Mouse (Mus musculus) midbrain, embryonic 16.5 days (tissue): ENCODE results near the gene Esp6. TPM values are rescaled to one million over a fixed set of nuclear protein-coding genes. Genes with fewer than 3 reads are reported as not detected.
"Not testable (repeated sequence)": the region's sequence is repeated elsewhere in the genome, so short reads cannot be mapped to it uniquely, and the experiment has no call there.

Experiments used
- ATAC-seq: fragments of 200-750 bp; cut with Nextera tagmentation; 2 replicates; pipeline ENCODE4 v1.8.0; 2017; ENCODE audit warnings: moderate TSS enrichment
- H3K27ac ChIP-seq: fragments of 300-500 bp; sonication (generic); 2 replicates; pipeline ENCODE4 v1.5.1; 2014; ENCODE audit warnings: mild to moderate bottlenecking, low read length, mixed read lengths
- H3K27me3 ChIP-seq: fragments of 300-500 bp; sonication (generic); 2 replicates; pipeline ENCODE4 v1.6.1; 2014; ENCODE audit warnings: low read depth, low read length, mixed read lengths; ENCODE audit not compliant: control insufficient read depth, insufficient read depth
- H3K36me3 ChIP-seq: fragments of 300-500 bp; sonication (generic); 2 replicates; pipeline ENCODE4 v1.6.1; 2014; ENCODE audit warnings: mild to moderate bottlenecking, low read length, moderate library complexity, mixed read lengths; ENCODE audit not compliant: control insufficient read depth, insufficient read depth
- H3K4me1 ChIP-seq: fragments of 300-500 bp; sonication (generic); 2 replicates; pipeline ENCODE4 v1.6.1; 2014; ENCODE audit warnings: mild to moderate bottlenecking, low read length, mixed read lengths; ENCODE audit not compliant: control insufficient read depth, insufficient read depth
- H3K4me2 ChIP-seq: fragments of 300-500 bp; sonication (generic); 2 replicates; pipeline ENCODE4 v1.6.1; 2014; ENCODE audit warnings: mild to moderate bottlenecking, low read length, mixed read lengths
- H3K4me3 ChIP-seq: fragments of 300-500 bp; sonication (generic); 2 replicates; pipeline ENCODE4 v1.5.1; 2014; ENCODE audit warnings: low read depth, mild to moderate bottlenecking, low read length, moderate library complexity, mixed read lengths
- H3K9ac ChIP-seq: fragments of 300-500 bp; sonication (generic); 2 replicates; pipeline ENCODE4 v1.6.1; 2014; ENCODE audit warnings: low read depth, low read length, mixed read lengths
- H3K9me3 ChIP-seq: fragments of 300-500 bp; sonication (generic); replicated peaks from 2 replicates; pipeline ENCODE4 v1.6.1; 2014; ENCODE audit warnings: mild to moderate bottlenecking, low read length, mixed read lengths; ENCODE audit not compliant: control insufficient read depth, poor library complexity, severe bottlenecking
- WGBS: fragments of 180-500 bp; shearing (Covaris S2); extraction: QIAGEN DNeasy Blood & Tissue Kit; methylation state at CpG from one replicate; pipeline ENCODE4 v1.1.7; 2014; 5-methylcytosine and 5-hydroxymethylcytosine counted together
- polyA plus RNA-seq: library from polyadenylated mRNA; unstranded; fragments of >200 nt; fragmentation: Nextera tagmentation; extraction: Ambion mirVana; gene quantifications from 2 replicates; pipeline ENCODE4 v1.2.1, GENCODE M21; 2015

The Esp6 gene
- not detected in 2 replicates for polyA plus RNA-seq

DNA sequence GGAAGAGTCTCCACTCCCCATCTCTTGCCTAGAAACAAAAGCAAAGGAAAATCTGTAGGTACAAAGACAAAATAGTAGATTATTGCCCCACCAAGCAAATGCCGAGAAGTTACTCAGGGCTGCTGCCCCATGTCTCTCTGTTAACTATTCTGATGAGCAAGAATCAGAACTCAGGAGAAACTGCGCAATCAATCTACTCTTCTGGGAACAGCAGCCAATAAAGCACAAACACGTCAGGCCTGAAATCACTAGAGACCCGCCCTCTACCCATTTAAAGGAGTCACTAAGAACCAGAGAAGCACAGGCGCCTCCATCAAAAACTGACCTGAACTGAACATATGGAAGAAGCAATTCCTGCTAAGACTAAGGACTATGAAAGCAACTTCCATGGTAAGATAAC lies at the start of gene Esp6:
Esp6 (plus strand) TSS at position 301 of the 400 bp plus-strand sequence.
- no peak for ATAC-seq
- H3K4me1 ChIP-seq, result no peaks in the 10 kb centered on the region

DNA sequence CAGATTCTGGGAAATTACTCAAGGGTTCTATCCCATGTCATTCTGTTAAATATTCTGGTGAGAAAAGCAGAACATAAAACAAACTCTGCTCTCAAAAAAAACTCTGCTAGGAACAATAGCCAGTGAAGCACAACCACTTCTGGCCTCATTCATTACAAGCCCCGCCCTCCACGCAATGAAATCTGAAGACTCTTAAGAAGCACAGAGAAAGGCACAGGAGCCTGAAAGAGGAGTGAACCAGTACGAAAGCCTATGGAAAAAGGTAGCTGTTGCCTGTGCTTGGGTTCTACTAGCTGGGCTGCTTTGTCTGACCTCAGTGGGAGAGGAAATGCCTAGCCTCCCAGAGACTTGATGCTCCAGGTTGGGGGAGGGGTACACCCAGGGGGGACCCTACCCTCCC lies 41.5 kb upstream of the Esp6 start, which contains the start of gene Esp8:
Esp8 (plus strand) TSS at position 205 of the 400 bp plus-strand sequence.
- no peaks in the 10 kb centered on the region for H3K4me1 ChIP-seq
- H3K27me3 ChIP-seq, result no peaks in the 10 kb centered on the region
- ATAC-seq, result no peak
- H3K36me3 ChIP-seq, result no peaks in the 10 kb centered on the region
- no peak within 1 kb of the TSS for H3K4me3 ChIP-seq
- no peak within 1 kb of the TSS for H3K4me2 ChIP-seq
- H3K9ac ChIP-seq, result no peak within 1 kb of the TSS
- 18% methylated on average over 3 of the region's 3 CpGs for WGBS
- H3K9me3 ChIP-seq, result no peaks in the 10 kb centered on the region
- H3K27ac ChIP-seq, result no peak within 1 kb of the TSS

More for the DNA sequence above, at the start of gene Esp6:
- no peak within 1 kb of the TSS for H3K4me2 ChIP-seq
- H3K9ac ChIP-seq, result no peak within 1 kb of the TSS
- 87% methylated on average over 5 of the region's 5 CpGs for WGBS
- no peaks in the 10 kb centered on the region for H3K9me3 ChIP-seq
- no peak within 1 kb of the TSS for H3K27ac ChIP-seq
- H3K4me3 ChIP-seq, result no peak within 1 kb of the TSS
- no peaks in the 10 kb centered on the region for H3K27me3 ChIP-seq
- no peaks in the 10 kb centered on the region for H3K36me3 ChIP-seq

GRCm38 (mm10) chr17:40529813-40530212 lies 31.5 kb upstream of the Esp6 start:
- no peak overlapping the region for H3K9ac ChIP-seq
- no peak overlapping the region for H3K4me3 ChIP-seq
- 74% methylated on average over 3 of the region's 3 CpGs for WGBS
- ATAC-seq, result no peak
- no peaks in the 10 kb centered on the region for H3K36me3 ChIP-seq
- H3K4me2 ChIP-seq, result no peak overlapping the region
- H3K27me3 ChIP-seq, result no peaks in the 10 kb centered on the region
- no peaks in the 10 kb centered on the region for H3K9me3 ChIP-seq
- no peak overlapping the region for H3K27ac ChIP-seq
- H3K4me1 ChIP-seq, result no peaks in the 10 kb centered on the region

GRCm38 (mm10) chr17:40531147-40531546 lies 30.2 kb upstream of the Esp6 start:
- Histone ChIP-seq H3K27ac (no peak overlapping the region), H3K4me1 (no peaks in the 10 kb centered on the region), H3K9ac (no peak overlapping the region), H3K4me3 (no peak overlapping the region), H3K4me2 (no peak overlapping the region), H3K27me3 (no peaks in the 10 kb centered on the region), H3K36me3 (no peaks in the 10 kb centered on the region), H3K9me3 (no peaks in the 10 kb centered on the region)
- WGBS, result 93% methylated on average over 1 of the region's 1 CpGs
- no peak for ATAC-seq

DNA sequence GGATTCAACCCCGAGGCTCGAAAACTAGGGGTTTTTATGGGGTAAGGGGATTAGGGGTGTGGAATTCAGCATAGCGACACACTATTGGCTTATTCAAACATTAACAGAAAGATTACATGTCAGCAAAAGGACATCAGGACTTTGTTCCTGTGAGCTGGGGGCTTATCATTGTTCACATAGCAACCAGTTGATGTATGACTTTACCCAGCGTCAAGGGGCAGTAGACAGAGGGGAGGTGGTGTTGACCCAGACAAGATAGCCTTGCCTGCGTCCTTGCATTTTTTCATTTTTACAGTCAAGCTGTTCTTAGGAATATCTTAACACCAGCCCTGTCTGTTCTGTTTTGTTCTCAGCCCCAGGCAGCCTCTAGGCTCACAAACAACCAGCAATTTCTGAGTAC lies 14.3 kb upstream of the Esp6 start:
- H3K27ac ChIP-seq, H3K36me3 ChIP-seq, H3K4me2 ChIP-seq, H3K4me3 ChIP-seq, H3K9ac ChIP-seq, ATAC-seq, H3K9me3 ChIP-seq, H3K4me1 ChIP-seq, H3K27me3 ChIP-seq: not testable (repeated sequence)
- whole genome bisulfite sequencing, result 75% methylated on average over 5 of the region's 5 CpGs

DNA sequence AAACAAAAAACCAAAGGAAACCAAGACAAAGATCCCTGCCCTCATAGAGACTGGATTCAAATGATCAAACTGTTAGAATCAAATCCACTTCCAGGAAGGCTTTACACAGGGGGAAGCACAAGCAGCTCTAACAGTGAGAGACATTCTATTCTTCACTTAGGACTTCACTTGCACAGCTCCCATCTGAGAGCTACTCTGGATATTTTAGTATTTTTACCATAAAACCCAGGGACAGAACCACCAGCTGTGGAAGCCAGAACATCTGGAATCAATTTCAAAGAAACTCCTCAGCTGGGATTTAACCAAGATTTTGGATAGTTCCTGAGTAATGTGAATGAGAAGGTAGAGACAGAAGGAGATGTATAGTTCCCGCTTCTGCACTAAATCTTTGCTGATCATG lies 7.8 kb upstream of the Esp6 start:
- no peak overlapping the region for H3K27ac ChIP-seq
- no peaks in the 10 kb centered on the region for H3K4me1 ChIP-seq
- ATAC-seq, result no peak
- H3K4me3 ChIP-seq, result no peak overlapping the region
- no peaks in the 10 kb centered on the region for H3K36me3 ChIP-seq
- H3K9ac ChIP-seq, result no peak overlapping the region
- H3K9me3 ChIP-seq, result no peaks in the 10 kb centered on the region
- no peaks in the 10 kb centered on the region for H3K27me3 ChIP-seq
- WGBS, result 85% methylated on average over 1 of the region's 1 CpGs
- H3K4me2 ChIP-seq, result no peak overlapping the region

- not testable (repeated sequence) for H3K27ac ChIP-seq, ATAC-seq
- WGBS, result 45% methylated on average over 6 of the region's 6 CpGs
These were observed 22.6 kb downstream of the Esp6 start for GRCm38 (mm10) chr17:40583906-40584305.

DNA sequence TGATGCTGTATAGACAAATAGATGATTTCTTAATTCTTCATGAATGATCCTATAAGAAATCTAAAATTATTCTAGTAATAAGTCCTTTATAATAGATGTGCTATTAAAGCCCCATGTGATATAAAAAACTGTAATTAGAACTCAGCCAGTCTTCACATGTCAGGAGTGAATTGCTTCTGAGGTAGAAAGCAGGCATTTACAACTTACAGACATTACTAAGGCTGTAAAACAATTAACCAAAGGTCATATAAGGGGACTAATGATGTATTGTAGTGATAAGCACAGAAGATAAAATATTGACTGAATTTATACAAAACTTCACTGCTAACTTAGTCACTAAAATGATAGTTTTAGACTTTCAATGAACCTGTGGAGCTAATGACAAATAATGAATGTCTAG lies 30.0 kb downstream of the Esp6 start:
- no peak overlapping the region for H3K27ac ChIP-seq
- H3K4me2 ChIP-seq, result no peak overlapping the region
- ATAC-seq, result no peak
- no peak overlapping the region for H3K4me3 ChIP-seq
- H3K9me3 ChIP-seq, result no peaks in the 10 kb centered on the region
- H3K4me1 ChIP-seq, result no peaks in the 10 kb centered on the region
- no peak overlapping the region for H3K9ac ChIP-seq
- H3K27me3 ChIP-seq, result no peaks in the 10 kb centered on the region
- no peaks in the 10 kb centered on the region for H3K36me3 ChIP-seq

More at GRCm38 (mm10) chr17:40583906-40584305, 22.6 kb downstream of the Esp6 start:
- not testable (repeated sequence) for H3K9ac ChIP-seq, H3K4me2 ChIP-seq, H3K4me1 ChIP-seq, H3K27me3 ChIP-seq, H3K36me3 ChIP-seq, H3K4me3 ChIP-seq, H3K9me3 ChIP-seq

GRCm38 (mm10) chr17:40598294-40598693 lies 37.0 kb downstream of the Esp6 start, which contains the start of gene Esp4:
Gene Esp4 (plus strand): TSS chr17:40598594.
- H3K9ac ChIP-seq, result no peak within 1 kb of the TSS
- H3K4me3 ChIP-seq, result no peak within 1 kb of the TSS
- no peaks in the 10 kb centered on the region for H3K36me3 ChIP-seq
- no peak within 1 kb of the TSS for H3K4me2 ChIP-seq
- ATAC-seq, result no peak
- H3K9me3 ChIP-seq, result no peaks in the 10 kb centered on the region; the same call in 1 of the 2 replicates
- H3K4me1 ChIP-seq, result no peaks in the 10 kb centered on the region
- H3K27ac ChIP-seq, result no peak within 1 kb of the TSS
- H3K27me3 ChIP-seq, result no peaks in the 10 kb centered on the region
